Mouse (Mus musculus) kidney, embryonic 15.5 days (tissue): ENCODE measurements at regions not wholly inside any gene's neighbourhood (a gene's known extent, or its start where the extent isn't known, plus 50 kb on each side); places are given as distances from the start of the nearest gene placed in this dataset.
A peak's percentile ranks its signal among the peaks of the same experiment; 100 is the strongest.
"Not testable (repeated sequence)": the region's sequence is repeated elsewhere in the genome, so short reads cannot be mapped to it uniquely, and the experiment has no call there.

Experiments
- ATAC-seq: fragments of 200-750 bp; cut with Nextera tagmentation; replicated peaks from 2 replicates; pipeline ENCODE4 v1.8.0; 2017; ENCODE audit warnings: moderate TSS enrichment; ENCODE audit not compliant: low FRiP score
- H3K27ac ChIP-seq: fragments of 300-500 bp; sonication (generic); 2 replicates; pipeline ENCODE4 v1.5.1; 2015; ENCODE audit warnings: mild to moderate bottlenecking, inconsistent platforms
- H3K27me3 ChIP-seq: fragments of 300-500 bp; sonication (generic); 2 replicates; pipeline ENCODE4 v1.6.1; 2015; ENCODE audit warnings: inconsistent platforms
- H3K36me3 ChIP-seq: fragments of 300-500 bp; sonication (generic); 2 replicates; pipeline ENCODE4 v1.6.1; 2015; ENCODE audit warnings: inconsistent platforms
- H3K4me1 ChIP-seq: fragments of 300-500 bp; sonication (generic); 2 replicates; pipeline ENCODE4 v1.6.1; 2015; ENCODE audit warnings: inconsistent platforms
- H3K4me2 ChIP-seq: fragments of 300-500 bp; sonication (generic); 2 replicates; pipeline ENCODE4 v1.6.1; 2015; ENCODE audit warnings: moderate library complexity, mild to moderate bottlenecking, inconsistent platforms
- H3K4me3 ChIP-seq: fragments of 300-500 bp; sonication (generic); replicated peaks from 2 replicates; pipeline ENCODE4 v1.5.1; 2015; ENCODE audit warnings: mild to moderate bottlenecking, inconsistent platforms
- H3K9ac ChIP-seq: fragments of 300-500 bp; sonication (generic); 2 replicates; pipeline ENCODE4 v1.6.1; 2015; ENCODE audit warnings: mild to moderate bottlenecking, inconsistent platforms
- H3K9me3 ChIP-seq: fragments of 300-500 bp; sonication (generic); replicated peaks from 2 replicates; pipeline ENCODE4 v1.6.1; 2016; ENCODE audit warnings: inconsistent platforms
- WGBS: fragments of 180-500 bp; shearing (Covaris S2); methylation state at CpG from one replicate; pipeline ENCODE4 v1.1.7; 2015; ENCODE audit warnings: mixed read lengths; 5-methylcytosine and 5-hydroxymethylcytosine counted together

- no peak overlapping the region for H3K27ac ChIP-seq
- H3K9ac ChIP-seq: no peak overlapping the region
- H3K4me1 ChIP-seq: no peaks in the 10 kb centered on the region
- H3K4me2 ChIP-seq: no peak overlapping the region
- H3K36me3 ChIP-seq: no peaks in the 10 kb centered on the region
- no peak for ATAC-seq
- WGBS: 61% methylated on average over 8 of the region's 8 CpGs
- peaks cover 3% of the 10 kb centered on the region; the same call in 1 of the 2 replicates for H3K9me3 ChIP-seq
- H3K27me3 ChIP-seq: peaks cover 55% of the 10 kb centered on the region
- H3K4me3 ChIP-seq: no peak overlapping the region
Measured at GRCm38 (mm10) chr8:12451857-12452256, 56.8 kb downstream of the Sox1 start.

GRCm38 (mm10) chr8:12455376-12455775 is 60.3 kb downstream of the Sox1 start:
- H3K9ac ChIP-seq, H3K9me3 ChIP-seq, H3K36me3 ChIP-seq, H3K4me3 ChIP-seq, ATAC-seq, H3K4me2 ChIP-seq, H3K27ac ChIP-seq, H3K4me1 ChIP-seq: not testable (repeated sequence)
- WGBS: 90% methylated on average over 3 of the region's 3 CpGs
- H3K27me3 ChIP-seq: peaks cover 42% of the 10 kb centered on the region

- Histone ChIP-seq H3K4me3 (no peak overlapping the region), H3K9me3 (no peaks in the 10 kb centered on the region), H3K4me2 (no peak overlapping the region), H3K9ac (no peak overlapping the region), H3K27me3 (peaks cover 43% of the 10 kb centered on the region), H3K27ac (no peak overlapping the region), H3K4me1 (no peaks in the 10 kb centered on the region), H3K36me3 (no peaks in the 10 kb centered on the region)
- 76% methylated on average over 1 of the region's 1 CpGs for WGBS
- ATAC-seq: no peak
Measured at GRCm38 (mm10) chr8:12456326-12456725, 61.2 kb downstream of the Sox1 start.

- ATAC-seq: no peak
- Histone ChIP-seq H3K27ac (no peak overlapping the region), H3K4me3 (no peak overlapping the region), H3K4me2 (no peak overlapping the region), H3K27me3 (peaks cover 42% of the 10 kb centered on the region), H3K36me3 (no peaks in the 10 kb centered on the region), H3K9ac (no peak overlapping the region), H3K4me1 (no peaks in the 10 kb centered on the region), H3K9me3 (no peaks in the 10 kb centered on the region)
- 57% methylated on average over 7 of the region's 7 CpGs for WGBS
Measured at GRCm38 (mm10) chr8:12457015-12457414, 61.9 kb downstream of the Sox1 start.

GRCm38 (mm10) chr8:12466845-12467244 is 71.8 kb downstream of the Sox1 start:
- H3K4me1 ChIP-seq: 0 out of 2 replicates have a peak, but pooled peaks cover 8% of the 10 kb centered on the region
- H3K36me3 ChIP-seq: no peaks in the 10 kb centered on the region
- 85% methylated on average over 7 of the region's 7 CpGs for WGBS
- no peak overlapping the region for H3K9ac ChIP-seq
- no peak overlapping the region for H3K4me2 ChIP-seq
- no peak overlapping the region for H3K27ac ChIP-seq
- peaks cover 87% of the 10 kb centered on the region for H3K27me3 ChIP-seq
- no peak for ATAC-seq
- H3K4me3 ChIP-seq: no peak overlapping the region
- no peaks in the 10 kb centered on the region for H3K9me3 ChIP-seq

GRCm38 (mm10) chr8:12467386-12468326 is 72.6 kb downstream of the Sox1 start:
- 0 out of 2 replicates have a peak, but pooled peaks cover 8% of the 10 kb centered on the region for H3K4me1 ChIP-seq
- H3K27ac ChIP-seq: no peak overlapping the region
- H3K4me3 ChIP-seq: no peak overlapping the region
- no peaks in the 10 kb centered on the region for H3K36me3 ChIP-seq
- H3K9me3 ChIP-seq: no peaks in the 10 kb centered on the region
- no peak overlapping the region for H3K4me2 ChIP-seq
- H3K9ac ChIP-seq: no peak overlapping the region
- ATAC-seq: no peak
- peaks cover 85% of the 10 kb centered on the region for H3K27me3 ChIP-seq
- WGBS: 71% methylated on average over 36 of the region's 36 CpGs

GRCm38 (mm10) chr8:12477449-12478401 is 82.6 kb downstream of the Sox1 start:
- Histone ChIP-seq H3K9ac (no peak overlapping the region), H3K36me3 (no peaks in the 10 kb centered on the region), H3K4me1 (peaks cover 13% of the 10 kb centered on the region), H3K4me2 (peak overlapping the region; percentile 58), H3K27ac (no peak overlapping the region), H3K4me3 (peak overlapping the region; percentile 34), H3K9me3 (no peaks in the 10 kb centered on the region), H3K27me3 (peaks cover 90% of the 10 kb centered on the region)
- no peak for ATAC-seq
- WGBS: 12% methylated on average over 39 of the region's 39 CpGs

- Histone ChIP-seq H3K36me3 (no peaks in the 10 kb centered on the region), H3K27ac (no peak overlapping the region), H3K9ac (no peak overlapping the region), H3K4me1 (peaks cover 23% of the 10 kb centered on the region), H3K9me3 (no peaks in the 10 kb centered on the region), H3K4me2 (no peak overlapping the region), H3K27me3 (peaks cover 78% of the 10 kb centered on the region), H3K4me3 (no peak overlapping the region)
- WGBS: 66% methylated on average over 14 of the region's 14 CpGs
- no peak for ATAC-seq
Measured at GRCm38 (mm10) chr8:12481918-12482317, 86.8 kb downstream of the Sox1 start.

GRCm38 (mm10) chr8:12483551-12483950 is 88.5 kb downstream of the Sox1 start:
- no peak overlapping the region for H3K9ac ChIP-seq
- ATAC-seq: no peak
- H3K27me3 ChIP-seq: peaks cover 72% of the 10 kb centered on the region
- no peak overlapping the region for H3K4me3 ChIP-seq
- H3K9me3 ChIP-seq: no peaks in the 10 kb centered on the region
- peaks cover 18% of the 10 kb centered on the region for H3K4me1 ChIP-seq
- no peak overlapping the region for H3K4me2 ChIP-seq
- H3K27ac ChIP-seq: no peak overlapping the region
- no peaks in the 10 kb centered on the region for H3K36me3 ChIP-seq
- 74% methylated on average over 3 of the region's 3 CpGs for WGBS

- no peak for ATAC-seq
- 85% methylated on average over 7 of the region's 7 CpGs for WGBS
Measured at GRCm38 (mm10) chr8:12485326-12485725, 87.5 kb upstream of the Spaca7 start.

GRCm38 (mm10) chr8:12486331-12487061 is 86.3 kb upstream of the Spaca7 start:
- Histone ChIP-seq H3K27me3 (peaks cover 46% of the 10 kb centered on the region), H3K27ac (no peak overlapping the region), H3K9me3 (no peaks in the 10 kb centered on the region), H3K4me3 (no peak overlapping the region), H3K4me2 (no peak overlapping the region), H3K4me1 (peaks cover 18% of the 10 kb centered on the region), H3K9ac (no peak overlapping the region), H3K36me3 (no peaks in the 10 kb centered on the region)
- WGBS: 57% methylated on average over 22 of the region's 22 CpGs
- ATAC-seq: peak; percentile 75

More at GRCm38 (mm10) chr8:12485326-12485725, 87.5 kb upstream of the Spaca7 start:
- Histone ChIP-seq H3K4me1 (peaks cover 18% of the 10 kb centered on the region), H3K9me3 (no peaks in the 10 kb centered on the region), H3K27me3 (peaks cover 55% of the 10 kb centered on the region), H3K36me3 (no peaks in the 10 kb centered on the region), H3K27ac (no peak overlapping the region), H3K4me2 (no peak overlapping the region), H3K4me3 (no peak overlapping the region), H3K9ac (no peak overlapping the region)
